Mouse (Mus musculus) lung, adult 2 months (tissue): ENCODE results near the gene Rab23.

ENCODE experiments used
- CTCF ChIP-seq: fragments of 200-500 bp; IDR thresholded peaks from 2 replicates; pipeline ENCODE4 v1.5.1; 2011; ENCODE audit warnings: mild to moderate bottlenecking, low read length, control low read depth; ENCODE audit not compliant: insufficient read depth
- POLR2A ChIP-seq: fragments of 200-500 bp; IDR thresholded peaks from 2 replicates; pipeline ENCODE4 v1.6.1; 2011; ENCODE audit warnings: low read depth, mild to moderate bottlenecking, control low read depth, low read length, borderline replicate concordance; ENCODE audit errors: extremely low read depth

- TF ChIP-seq POLR2A (0 out of 2 replicates have a peak, but pooled peaks have one; percentile 10), CTCF (no peak)
Measured at GRCm38 (mm10) chr1:33719733-33720225, at the start of gene Rab23.
